Mouse (Mus musculus): ENCODE results near the gene Polr2c.
"Not testable (repeated sequence)": the region's sequence is repeated elsewhere in the genome, so short reads cannot be mapped to it uniquely, and the experiment has no call there.

Polr2c gene

DNA sequence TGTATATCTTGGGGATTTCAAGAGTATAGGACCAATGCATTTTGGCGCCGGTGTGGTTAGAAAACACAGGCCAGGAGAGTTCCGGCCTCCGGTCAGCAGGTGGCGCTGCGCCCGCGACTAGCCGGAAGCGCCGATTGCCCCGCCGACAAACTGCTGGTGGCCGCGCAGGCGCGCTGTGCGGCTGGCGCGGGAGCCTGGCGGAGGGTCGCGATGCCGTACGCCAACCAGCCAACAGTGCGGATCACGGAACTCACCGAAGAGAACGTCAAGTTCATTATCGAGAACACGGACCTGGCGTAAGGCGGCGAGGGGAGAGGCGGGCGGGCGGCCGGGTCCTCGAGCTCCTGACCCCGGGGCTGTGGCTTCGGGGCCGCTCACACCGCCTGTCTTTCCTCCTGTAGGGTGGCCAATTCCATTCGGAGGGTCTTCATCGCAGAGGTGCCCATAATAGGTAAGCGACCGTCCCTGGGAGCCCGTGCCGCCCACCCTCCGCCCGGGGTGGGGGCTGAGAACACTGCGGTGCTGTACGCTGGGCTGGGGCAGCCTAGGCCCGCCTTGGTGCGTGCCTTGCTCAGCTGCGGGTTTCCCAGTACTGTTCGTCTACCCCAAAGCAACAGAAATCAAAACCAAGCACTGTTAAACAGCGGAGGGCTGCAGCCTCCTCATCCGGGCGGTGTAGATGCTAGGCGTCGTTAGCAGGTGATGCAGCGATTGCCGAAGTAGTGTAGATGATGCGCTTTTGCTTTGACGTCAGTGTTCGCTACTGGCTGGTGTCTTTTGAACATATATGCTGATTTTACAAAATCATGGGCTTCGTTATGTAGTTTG, at the start of gene Polr2c:
Polr2c (plus strand) TSS at position 105 of the 828 bp plus-strand sequence.
- DNase-seq, result peak; percentile 92

DNA sequence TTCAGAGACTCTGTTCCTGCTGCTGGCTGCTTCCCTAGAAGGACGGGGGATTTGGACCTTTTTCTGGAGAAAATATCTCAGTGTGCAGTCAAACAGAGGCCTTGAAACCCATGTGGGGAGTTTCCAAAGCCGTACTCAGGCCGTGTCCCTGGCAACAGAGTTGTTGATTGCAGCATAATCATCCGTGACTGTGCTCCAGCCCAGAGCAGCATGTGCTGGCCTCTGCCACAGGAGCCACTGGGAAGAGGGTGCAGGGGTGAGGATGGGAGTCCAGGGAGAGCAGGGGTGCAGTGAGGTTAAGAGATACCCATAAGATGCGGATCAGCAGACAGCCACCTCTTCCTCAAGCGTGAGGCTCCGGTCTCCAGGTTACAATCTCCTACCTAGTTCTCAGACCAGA, 49.7 kb upstream of the Polr2c start:
- no peak for DNase-seq

DNA sequence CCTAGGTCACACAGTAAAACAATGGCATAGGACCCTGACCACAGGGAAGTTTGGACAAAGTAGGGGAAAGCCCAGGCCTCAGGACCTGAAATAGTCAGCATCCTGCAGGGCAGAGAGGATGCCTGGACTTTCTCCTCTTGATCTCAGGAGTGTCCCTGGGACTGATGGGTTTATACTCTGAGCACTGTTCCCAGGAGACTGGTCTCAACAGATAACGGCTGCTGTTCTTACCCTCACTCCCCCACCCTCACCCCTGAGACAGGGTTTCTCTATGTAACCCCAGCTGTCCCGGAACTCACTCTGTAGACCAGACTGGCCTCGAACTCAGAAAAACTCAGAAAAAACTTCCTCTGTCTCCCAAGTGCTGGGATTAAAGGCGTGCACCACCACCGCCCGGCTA, 48.9 kb upstream of the Polr2c start:
- DNase-seq, result no peak

DNA sequence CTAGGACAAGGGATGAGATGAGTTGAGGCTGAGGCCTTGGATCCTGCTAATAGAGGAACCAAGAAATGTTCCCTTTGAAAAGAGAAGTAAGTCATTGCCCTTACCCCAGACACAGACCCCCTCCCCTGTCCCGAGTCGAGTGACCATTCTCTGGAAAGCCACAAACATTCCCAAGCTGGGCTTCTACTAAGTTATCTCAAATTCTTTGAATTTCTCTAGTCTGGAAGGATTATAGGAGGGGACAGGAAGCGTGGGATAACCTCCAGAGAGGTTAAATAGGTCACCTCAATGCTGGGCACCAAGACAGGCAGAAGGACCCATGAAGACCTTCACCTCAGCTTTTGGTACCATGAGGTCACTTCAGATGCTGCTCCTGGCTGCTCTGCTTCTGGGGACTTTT, 47.1 kb upstream of the Polr2c start, which contains the start of gene Ccl17:
Ccl17 (plus strand) TSS at position 301 of the 400 bp plus-strand sequence.
- no peak for DNase-seq

DNA sequence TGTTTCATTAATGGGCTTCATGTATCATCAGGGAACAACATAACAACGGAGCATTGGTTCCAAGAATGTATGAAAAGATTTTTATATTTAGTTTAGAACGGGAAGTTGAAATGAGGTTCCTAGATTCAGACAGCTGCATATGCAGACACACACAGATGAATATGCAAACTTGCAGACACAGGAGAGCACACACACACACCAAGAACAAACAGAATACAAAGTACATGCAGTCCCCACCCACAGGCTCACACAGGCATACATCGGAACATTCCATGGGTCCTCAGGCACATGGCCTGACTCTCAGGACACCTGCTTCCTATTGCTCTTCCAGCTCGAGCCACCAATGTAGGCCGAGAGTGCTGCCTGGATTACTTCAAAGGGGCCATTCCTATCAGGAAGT, 46.4 kb upstream of the Polr2c start:
- DNase-seq, result no peak

DNA sequence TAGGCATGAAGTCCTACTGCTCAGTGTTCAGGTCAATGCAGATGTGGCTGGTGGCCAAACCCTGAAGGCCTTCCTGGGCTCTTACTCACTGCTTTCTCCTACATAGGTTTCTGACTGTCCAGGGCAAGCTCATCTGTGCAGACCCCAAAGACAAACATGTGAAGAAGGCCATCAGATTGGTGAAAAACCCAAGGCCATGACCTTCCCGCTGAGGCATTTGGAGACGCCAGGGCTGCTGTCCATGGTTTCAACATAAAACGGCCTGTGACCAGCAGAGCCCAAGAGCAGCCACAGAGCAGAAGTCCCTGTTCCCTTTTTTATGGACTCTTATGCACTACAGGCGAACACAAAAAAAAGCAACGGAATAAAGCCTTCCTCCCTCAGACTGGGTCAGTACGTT, 45.6 kb upstream of the Polr2c start:
- DNase-seq, result no peak

DNA sequence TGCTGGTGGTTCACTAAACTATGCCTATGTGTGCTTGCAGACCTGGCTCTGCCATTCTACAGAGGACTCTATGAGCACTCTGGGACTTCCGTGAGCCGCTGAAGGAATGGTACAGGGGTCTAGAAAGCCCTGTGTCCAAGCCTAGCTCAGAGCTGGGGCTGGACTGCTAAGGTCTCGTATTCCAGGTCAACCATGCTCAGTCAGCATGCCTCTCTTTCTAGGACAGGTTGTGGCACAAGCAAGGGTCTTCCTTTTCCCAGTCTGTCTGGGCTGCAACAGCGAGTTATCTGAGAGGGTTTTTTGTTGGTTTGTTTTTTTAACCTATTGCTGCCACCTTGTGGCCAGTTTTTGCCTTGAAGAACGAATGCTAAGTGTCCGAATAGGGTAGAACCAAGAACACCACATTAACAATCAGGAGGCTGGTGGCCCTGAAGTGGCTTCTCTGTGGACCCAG, 44.6 kb upstream of the Polr2c start:
- peak; percentile 80 for DNase-seq

DNA sequence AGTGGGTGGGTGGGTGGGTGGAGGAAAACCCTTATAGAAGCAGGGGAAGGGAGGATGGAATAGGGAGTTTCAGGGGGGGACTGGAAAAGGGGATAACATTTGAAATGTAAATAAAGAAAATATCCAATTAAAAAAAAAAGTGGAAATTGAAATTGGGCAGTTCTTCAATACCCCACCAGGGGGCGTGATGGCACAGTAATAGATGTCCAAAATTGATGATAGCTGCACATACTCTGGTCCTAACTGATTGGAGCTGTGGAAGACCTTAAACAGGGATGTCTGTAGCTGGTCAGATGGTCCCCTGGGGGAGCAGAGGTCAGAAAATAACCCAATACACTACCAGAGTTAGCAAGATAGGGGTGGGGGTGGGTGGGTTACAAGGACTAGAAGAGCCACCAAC, 42.7 kb upstream of the Polr2c start:
- no peak for DNase-seq

DNA sequence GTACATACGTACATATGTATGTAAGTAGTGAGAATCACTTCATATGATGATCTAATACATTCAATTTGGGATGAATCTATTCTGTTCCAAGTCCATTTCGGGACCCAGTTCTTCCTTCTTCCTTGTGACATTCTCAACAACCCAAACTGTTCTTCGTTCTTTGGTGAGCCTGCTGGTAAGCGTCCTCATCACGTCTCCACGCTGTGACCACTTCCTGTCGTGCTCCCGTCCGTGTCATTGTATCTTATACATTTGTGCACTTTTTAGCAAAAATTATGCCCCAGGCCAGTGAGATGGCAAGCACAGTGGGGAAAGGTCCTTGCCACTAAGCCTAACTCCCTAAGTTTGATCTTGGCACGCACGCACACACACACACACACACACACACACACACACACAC, 39.3 kb upstream of the Polr2c start:
- DNase-seq, result no peak

DNA sequence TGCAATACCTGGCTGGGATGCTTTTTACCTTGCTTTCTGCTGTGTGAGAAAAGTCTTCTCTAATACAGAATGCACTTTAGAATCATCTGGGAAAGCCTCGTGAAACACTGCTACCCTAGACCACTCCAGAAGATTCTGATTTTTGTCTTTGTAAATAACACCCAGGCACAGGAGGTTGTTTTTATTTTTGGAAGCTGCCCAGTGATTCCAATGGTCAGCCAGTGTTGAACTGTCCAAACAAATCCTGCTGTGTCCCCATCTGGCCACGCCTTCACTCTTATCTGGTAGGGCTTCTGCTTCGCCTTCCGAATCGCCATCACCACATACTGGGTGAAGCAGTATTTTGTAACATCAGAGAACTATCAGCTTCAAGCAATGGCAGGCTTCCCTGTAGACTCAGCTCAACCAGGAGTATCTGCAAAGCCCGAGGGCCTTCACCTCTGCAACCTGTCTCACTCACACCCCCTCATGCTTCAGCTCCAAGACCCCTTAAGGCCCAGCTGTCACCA, 37.5 kb upstream of the Polr2c start:
- no peak for DNase-seq

DNA sequence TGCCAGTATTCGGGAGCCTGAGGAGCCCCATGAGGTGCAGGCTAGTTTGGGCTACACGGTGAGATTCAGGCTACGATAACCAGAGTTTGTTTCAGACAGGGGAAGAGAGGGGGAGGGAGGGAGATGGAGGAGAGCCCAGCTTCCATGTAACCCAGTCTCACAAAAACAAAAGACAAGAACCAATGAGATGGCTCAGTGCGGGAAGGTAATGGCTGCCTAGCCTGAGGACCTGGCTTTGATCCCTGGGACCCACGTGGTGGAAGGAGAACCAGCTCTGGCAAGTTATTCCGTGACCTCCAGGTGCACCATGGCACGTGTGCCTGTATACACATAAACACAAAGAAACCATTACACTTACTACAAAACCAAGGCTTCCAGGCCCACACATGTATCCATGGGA, 36.7 kb upstream of the Polr2c start:
- no peak for DNase-seq

DNA sequence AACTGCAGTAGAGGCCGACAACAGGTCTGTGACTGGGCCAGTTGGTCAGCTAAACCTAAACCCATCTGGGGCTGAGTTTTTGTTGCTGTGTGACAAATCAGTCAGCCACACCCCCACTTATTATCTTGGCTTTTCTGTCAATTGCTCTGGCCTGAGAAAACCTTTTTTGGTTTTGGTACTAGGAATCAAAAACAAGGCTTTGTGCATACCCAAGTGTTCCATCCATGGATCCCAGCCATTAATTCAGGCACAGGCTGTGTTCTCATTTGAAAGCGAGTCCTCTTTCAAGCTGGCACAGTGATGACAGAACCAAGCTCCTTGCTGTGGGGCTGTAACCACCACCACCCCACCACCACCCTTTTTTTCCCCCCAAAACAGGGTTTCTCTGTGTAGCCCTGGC, 35.9 kb upstream of the Polr2c start:
- DNase-seq, result no peak

DNA sequence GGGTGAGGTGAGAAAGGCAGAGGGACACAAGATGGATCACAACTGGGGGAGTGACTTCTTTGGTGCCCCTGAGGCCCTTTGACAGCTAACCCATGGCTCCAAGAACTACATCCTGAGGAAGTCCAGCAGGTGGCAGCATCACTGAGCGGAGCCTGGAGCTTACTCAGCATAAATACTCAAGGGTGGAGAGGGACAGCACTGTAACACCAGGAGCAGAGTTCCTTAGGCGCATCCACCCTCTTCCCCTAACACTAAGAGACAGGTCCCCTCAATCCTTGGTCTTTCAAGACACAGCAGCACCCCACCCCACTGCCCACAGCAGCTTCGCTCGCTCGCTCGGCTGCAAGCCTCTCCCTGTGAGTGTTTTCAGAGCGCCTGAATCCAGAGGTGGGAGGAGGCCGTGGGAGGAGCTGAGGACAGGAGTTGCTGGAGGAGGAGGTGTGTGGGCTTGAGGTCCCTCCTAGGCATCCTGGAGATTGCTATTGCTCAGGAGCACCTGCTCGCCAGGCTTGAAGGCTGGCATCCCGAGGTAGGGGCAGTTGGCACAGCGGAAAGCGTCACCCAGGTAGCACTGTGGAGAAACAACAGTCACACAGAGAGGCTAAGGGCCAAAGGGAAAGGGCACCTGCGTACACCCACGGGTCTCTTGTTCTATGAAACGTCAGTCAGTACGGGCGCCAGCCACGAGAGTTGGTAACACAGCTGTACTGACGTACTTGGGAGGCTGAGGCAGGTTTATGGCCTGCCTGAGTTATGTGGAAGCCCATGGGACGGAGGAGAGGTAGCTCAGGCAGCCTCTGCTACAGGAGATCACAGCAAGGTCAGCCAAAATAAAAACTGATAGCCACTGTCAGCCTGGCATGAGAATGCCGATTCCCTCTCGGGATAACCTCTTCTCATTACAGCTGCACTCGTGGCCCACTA, 34.4 kb upstream of the Polr2c start:
- peak; percentile 65 for DNase-seq

DNA sequence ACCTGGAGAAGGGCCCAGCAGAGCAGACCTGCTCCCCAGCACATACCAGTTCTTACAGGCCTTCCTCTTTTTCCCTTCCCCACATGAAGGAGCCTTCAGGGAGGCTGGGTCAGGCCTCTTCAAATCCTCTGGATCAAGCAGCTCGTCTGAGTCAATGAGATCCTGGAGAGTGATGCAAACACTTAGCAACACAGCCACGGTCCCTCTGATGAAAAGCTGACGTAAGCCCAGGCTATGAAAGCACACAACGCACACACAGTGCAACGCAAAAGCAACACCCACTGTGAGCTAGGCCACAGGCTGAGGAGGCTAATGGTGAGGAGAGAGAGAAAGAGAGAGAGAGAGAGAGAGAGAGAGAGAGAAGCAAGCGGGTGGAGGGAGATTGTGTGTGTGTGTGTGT, 32.1 kb upstream of the Polr2c start:
- no peak for DNase-seq

DNA sequence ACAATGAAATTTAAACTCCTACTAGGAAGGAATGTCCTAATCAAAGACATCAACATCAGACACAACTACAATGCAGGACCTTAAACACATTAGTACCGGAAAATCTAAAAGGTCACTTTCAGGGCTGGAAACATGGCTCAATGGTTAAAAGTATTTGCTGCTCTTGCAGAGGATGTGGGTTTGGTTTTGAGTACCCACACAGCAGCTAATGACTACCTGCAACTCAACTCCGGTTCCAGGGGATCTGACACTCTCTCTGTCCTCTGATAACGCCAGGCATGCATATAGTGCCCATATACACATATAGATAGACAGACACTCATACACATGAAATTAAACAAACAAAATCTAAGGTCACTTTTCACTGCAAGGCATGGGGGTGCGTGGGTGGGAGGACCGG, 31.0 kb upstream of the Polr2c start:
- DNase-seq, result no peak

DNA sequence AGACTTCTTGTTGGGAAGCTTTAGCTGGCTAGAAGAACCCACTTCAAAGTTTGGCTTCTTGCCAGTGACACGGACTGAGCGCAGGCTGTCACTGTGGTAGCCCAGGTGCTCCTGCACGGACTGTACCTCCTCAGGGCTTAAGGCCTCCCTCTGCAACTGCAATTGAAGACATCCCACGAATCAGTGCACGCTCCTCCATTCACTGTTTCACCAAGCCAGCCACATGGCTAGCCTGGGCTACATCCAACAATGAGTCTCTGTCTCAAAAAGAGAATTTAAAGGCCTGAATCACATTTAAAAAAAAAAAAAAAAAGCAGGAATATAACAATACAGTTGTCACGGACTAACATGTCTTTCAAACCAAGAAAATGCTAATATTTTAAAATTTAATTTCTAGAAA, 29.0 kb upstream of the Polr2c start:
- DNase-seq, result no peak

DNA sequence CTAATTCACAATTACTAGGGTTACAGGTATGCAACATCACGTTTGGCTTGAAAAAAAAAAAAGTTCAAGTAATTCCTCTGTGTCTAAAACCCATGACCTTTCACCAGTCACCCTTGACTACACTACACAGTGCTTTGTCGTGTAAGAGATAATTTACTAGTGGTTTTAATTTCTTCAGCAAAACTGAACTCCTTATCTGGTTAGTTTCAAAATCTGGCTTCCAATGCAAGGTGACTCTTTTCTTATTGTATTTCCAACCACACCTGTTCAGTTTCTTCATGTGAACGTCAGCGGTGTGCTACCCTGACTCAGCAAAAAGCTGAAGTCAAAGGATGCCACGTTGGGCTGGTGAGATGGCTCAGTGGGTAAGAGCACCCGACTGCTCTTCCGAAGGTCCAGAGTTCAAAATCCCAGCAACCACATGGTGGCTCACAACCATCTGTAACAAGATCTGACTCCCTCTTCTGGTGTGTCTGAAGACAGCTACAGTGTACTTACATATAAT, 23.3 kb upstream of the Polr2c start:
- not testable (repeated sequence) for DNase-seq

DNA sequence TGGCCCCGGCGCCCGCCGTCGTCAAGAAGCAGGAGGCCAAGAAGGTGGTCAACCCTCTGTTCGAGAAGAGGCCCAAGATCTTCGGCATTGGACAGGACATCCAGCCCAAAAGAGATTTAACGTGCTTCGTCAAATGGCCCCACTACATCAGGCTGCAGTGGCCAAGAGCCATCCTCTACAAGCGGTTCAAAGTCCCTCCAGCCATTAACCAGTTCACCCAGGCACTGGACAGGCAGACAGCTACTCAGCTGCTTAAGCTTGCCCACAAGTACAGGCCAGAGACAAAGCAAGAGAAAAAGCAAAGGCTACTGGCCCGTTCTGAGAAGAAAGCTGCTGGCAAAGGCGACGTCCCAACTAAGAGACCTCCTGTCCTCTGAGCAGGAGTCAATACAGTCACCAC, 21.5 kb upstream of the Polr2c start:
- DNase-seq, result not testable (repeated sequence)

DNA sequence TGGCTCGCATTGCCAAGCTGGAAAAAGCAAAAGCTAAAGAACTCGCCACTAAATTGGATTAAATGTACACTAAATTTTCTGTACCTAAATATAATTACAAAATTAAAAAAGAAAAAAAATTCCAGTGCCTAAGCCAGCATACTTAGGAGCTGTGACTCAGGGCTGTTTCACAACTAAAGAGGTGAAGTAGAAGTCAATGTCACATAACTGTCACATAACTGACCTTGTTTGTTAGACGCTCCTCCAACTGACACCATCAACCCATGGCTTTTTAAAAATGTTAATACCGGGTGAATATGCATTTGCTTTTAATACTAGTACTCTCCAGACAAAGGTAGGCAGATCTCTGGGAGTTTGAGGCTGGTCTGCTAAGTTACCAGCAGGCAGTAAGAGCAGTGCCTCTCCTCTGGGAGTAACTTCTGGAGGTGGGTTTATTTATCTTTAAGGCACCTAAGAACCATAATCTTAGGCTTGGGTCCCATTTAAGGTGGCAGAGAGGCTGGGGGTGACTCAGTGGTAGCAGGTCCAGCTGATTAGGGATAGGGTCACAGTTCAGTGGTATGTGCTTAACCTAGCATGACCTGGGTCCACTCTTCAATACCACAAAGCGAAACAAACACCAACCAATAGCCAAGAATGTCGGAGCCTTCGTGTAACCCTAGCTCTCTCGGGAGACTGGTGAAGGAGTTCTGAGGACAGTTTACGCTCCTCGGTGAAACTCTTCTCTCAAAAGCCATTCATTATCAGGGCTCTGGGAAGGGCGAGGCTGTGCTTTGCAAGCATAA, 20.6 kb upstream of the Polr2c start:
- DNase-seq, result no peak

DNA sequence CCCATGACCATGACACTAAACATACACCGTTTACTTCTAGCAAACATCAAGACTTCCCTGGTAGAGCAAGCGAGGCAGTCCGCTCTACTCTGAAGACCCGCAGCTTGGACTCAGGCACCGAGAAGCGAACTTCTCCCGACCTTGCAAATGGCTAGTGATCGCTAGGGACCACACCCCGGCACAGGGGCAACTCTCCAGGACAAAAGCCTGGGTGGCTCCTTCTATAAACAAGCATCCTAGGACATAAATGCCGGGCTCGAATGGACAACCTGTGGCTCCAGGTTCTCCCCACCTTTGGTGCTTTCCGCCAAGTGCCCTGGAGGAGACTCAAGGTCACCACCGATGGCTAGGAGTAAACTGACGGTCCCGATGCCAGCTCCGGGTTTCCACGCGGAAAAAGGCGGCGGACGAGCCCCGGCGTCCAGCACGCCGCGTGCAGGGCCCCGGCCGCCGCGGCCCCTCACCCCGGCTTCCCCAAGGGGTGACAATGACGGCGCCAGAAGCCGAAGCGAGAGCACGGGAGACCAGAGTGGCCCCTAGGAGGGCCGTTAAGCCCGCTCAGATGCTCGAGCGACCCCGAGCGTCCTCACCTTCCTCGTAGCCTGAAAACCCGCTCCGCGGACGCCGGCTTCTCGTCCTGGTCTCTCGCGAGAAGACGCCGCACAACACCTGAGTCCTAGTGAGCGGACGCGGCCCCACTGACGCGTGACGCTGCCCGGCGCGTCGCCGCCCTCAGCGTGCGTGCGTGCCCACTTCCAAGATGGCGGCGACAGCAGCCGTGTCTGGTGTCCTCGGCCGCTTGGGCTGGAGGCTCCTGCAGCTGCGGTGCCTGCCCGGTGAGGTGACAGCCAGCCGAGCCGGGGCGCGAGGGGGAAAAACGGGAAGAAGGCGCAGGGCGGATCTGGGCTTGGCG, 19.3 kb upstream of the Polr2c start, which contains the start of the genes Coq9 and Ciapin1:
Coq9 (plus strand) TSS at position 660 of the 913 bp plus-strand sequence.
Ciapin1 (minus strand) TSS at position 697 of the 913 bp plus-strand sequence.
- peak; percentile 96 for DNase-seq

DNA sequence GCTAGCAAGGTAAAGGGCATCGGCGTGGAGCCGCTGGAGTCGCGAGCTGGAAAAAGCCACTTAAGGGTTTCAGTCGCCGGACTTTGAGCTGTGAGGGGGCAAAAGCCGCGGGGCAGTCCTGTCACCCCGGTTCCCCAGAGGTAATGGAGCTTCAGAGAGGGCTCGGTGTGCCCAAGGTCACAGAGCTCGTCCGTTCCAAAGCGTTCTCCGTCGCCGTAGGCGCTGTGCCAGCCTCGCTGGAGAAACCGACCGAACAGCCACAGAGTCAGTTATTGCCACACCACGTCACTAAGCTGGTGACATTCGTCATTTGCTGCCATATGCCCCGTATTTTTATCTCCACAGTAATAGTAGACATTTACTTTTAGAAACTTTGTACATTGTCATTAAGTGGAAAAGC, 18.6 kb upstream of the Polr2c start:
- DNase-seq, result peak; percentile 69

All from right cerebral cortex, postnatal 14 days (tissue).